Mouse (Mus musculus) megakaryocyte, embryonic 14.5 days (primary cell): ENCODE results near the gene Pigs.

Source experiments
- FLI1 ChIP-seq: IDR thresholded peaks from 2 replicates; pipeline ENCODE4 v1.6.1; 2012; ENCODE audit warnings: low read length, inconsistent platforms, mixed read lengths
- GATA1 ChIP-seq: IDR thresholded peaks from 3 replicates; pipeline ENCODE4 v1.6.1; 2012; ENCODE audit warnings: mixed read lengths, low read length, inconsistent platforms, borderline replicate concordance

GRCm38 (mm10) chr11:78322860-78323259, 5.4 kb upstream of the Pigs start, which contains the start of gene Aldoc:
- TF ChIP-seq GATA1 (no peak), FLI1 (no peak)
